In the genomic region with DNA sequence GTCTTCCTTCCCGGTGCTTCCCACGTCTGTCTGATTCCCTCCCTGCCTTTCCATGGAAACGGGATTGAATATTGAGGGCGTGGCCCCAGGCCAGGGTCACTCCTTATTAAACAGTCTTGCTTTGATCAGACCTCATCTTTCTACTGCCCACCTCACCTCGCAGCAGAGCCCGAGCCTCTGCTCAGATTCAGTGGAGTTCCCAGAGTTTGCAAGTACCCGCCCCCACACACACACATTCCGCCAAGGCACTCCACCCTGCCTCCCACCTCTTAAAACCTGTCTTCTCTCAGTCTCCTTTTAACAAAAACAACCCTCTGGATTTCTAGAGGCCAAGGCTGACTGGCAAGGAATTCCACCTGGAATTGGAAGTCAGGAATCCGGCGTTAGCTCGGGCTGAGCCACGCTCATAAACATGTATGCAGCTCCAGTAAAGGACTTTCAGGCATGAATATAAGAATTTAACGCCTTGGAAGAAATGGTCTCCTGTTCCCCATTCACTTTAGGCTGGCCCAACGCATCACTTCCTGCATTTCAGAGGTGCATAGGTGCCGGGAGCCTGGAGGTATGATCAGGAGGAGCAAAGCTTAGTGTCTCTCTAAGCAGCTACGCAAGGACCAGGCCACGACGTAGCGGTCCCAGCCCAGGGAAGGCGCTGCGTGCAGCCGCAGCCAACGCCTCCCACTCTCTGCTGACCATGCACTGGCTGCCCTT, we compare ENCODE assay signal across 8 mouse cellular contexts. TPM values are rescaled to one million over a fixed set of nuclear protein-coding genes. Genes with fewer than 3 reads are reported as not detected.
DNase-seq lines count a peak whose midpoint lies in the region; ATAC-seq and TF ChIP-seq lines count a peak whose summit lies in the region.

No protein-coding gene starts in this region.

- no peak for TF ChIP-seq CTCF in gastrocnemius, adult 2 months (IDR thresholded peaks at IDR 0.05)

- H3K36me3 ChIP-seq in forebrain, embryonic 13.5 days (ENCODE audit: poor library complexity, severe bottlenecking) = no peaks in the 10 kb centered on the region
- no peaks in the 10 kb centered on the region for H3K36me3 ChIP-seq in limb, embryonic 10.5 days

- H3K27me3 ChIP-seq in forebrain, embryonic 13.5 days = peaks cover 67% of the 10 kb centered on the region
- peaks cover 93% of the 10 kb centered on the region for H3K27me3 ChIP-seq in limb, embryonic 10.5 days (ENCODE audit: low read depth, poor library complexity, severe bottlenecking)

- peak overlapping the region; percentile 51 for H3K9ac ChIP-seq in forebrain, embryonic 13.5 days

- WGBS in forebrain, embryonic 13.5 days = 6% methylated on average over 23 of the region's 23 CpGs
- 3% methylated on average over 23 of the region's 23 CpGs for WGBS in limb, embryonic 10.5 days

- no peak for DNase-seq in gastrocnemius, adult 2 months
- no peak for DNase-seq in gastrocnemius, postnatal 10 days
- DNase-seq in ES-CJ7 (ENCODE audit: low read depth, low spot score) = peak; percentile 52
- peak; percentile 61 for DNase-seq in limb, embryonic 10.5 days (ENCODE audit: low spot score)
- DNase-seq in right cerebral cortex, postnatal 14 days = peak; percentile 18
- DNase-seq in cerebellum, adult 11-12 months = no peak
- DNase-seq in cerebellum, postnatal 4 days (ENCODE audit: low spot score in 2 of 2) = no peak

- intact Hi-C loops in gastrocnemius, adult 2 months (cut with DNase I) = no loop called here

- peaks cover 71% of the 10 kb centered on the region for H3K4me1 ChIP-seq in forebrain, embryonic 13.5 days
- peaks cover 38% of the 10 kb centered on the region for H3K4me1 ChIP-seq in limb, embryonic 10.5 days

- H3K4me3 ChIP-seq in gastrocnemius, adult 2 months = peak overlapping the region; percentile 72
- peak overlapping the region; percentile 45 for H3K4me3 ChIP-seq in forebrain, embryonic 13.5 days
- peak overlapping the region; percentile 57 for H3K4me3 ChIP-seq in limb, embryonic 10.5 days

- H3K4me2 ChIP-seq in forebrain, embryonic 13.5 days = peak overlapping the region; percentile 88

- no peak for ATAC-seq in forebrain, embryonic 13.5 days

- no peak overlapping the region for H3K27ac ChIP-seq in gastrocnemius, adult 2 months
- H3K27ac ChIP-seq in forebrain, embryonic 13.5 days = peak overlapping the region; percentile 97
- no peak overlapping the region for H3K27ac ChIP-seq in limb, embryonic 10.5 days

- no peaks in the 10 kb centered on the region for H3K9me3 ChIP-seq in forebrain, embryonic 13.5 days (replicated peaks)
- H3K9me3 ChIP-seq in limb, embryonic 10.5 days (replicated peaks) = no peaks in the 10 kb centered on the region

RNA-seq across cellular contexts. Expression of a gene that starts 0.8 kb away (rescaled TPM):
- not detected for total RNA-seq in gastrocnemius, adult 2 months (2021)
- not detected for total RNA-seq in gastrocnemius, postnatal 10 days (2021)
- 11.0 and 12.8 TPM in 2 replicates for polyA plus RNA-seq in forebrain, embryonic 13.5 days (2015; fragmentation: Nextera tagmentation; extraction: Ambion mirVana)
- polyA plus RNA-seq in limb, embryonic 10.5 days (2016; fragmentation: Nextera tagmentation; extraction: Ambion mirVana) = 0.55 and 1.2 TPM in 2 replicates

RNA-seq across cellular contexts. Expression of a gene that starts 18.0 kb away (rescaled TPM):
- total RNA-seq in gastrocnemius, adult 2 months (2021) = 1,000 to 10,000 TPM; 1,176 to 1,655 TPM
- total RNA-seq in gastrocnemius, postnatal 10 days (2021) = 1,000 to 10,000 TPM in 1 of 2 experiments, 100 to 1,000 TPM in 1; 862 to 1,077 TPM
- polyA plus RNA-seq in forebrain, embryonic 13.5 days (2015; fragmentation: Nextera tagmentation; extraction: Ambion mirVana) = 775 and 903 TPM in 2 replicates
- polyA plus RNA-seq in limb, embryonic 10.5 days (2016; fragmentation: Nextera tagmentation; extraction: Ambion mirVana) = 635 and 703 TPM in 2 replicates

RNA-seq across cellular contexts. Expression of a gene that starts 34.3 kb away (rescaled TPM):
- 1 to 10 TPM; 5.9 TPM for total RNA-seq in gastrocnemius, adult 2 months (2021)
- total RNA-seq in gastrocnemius, postnatal 10 days (2021) = 1 to 10 TPM; 9.1 to 9.2 TPM
- 20.1 and 23.3 TPM in 2 replicates for polyA plus RNA-seq in forebrain, embryonic 13.5 days (2015; fragmentation: Nextera tagmentation; extraction: Ambion mirVana)
- polyA plus RNA-seq in limb, embryonic 10.5 days (2016; fragmentation: Nextera tagmentation; extraction: Ambion mirVana) = 17.7 and 18.3 TPM in 2 replicates

RNA-seq across cellular contexts. Expression of a gene that starts 35.2 kb away (rescaled TPM):
- total RNA-seq in gastrocnemius, adult 2 months (2021) = under 1 TPM; 0.82 to 0.95 TPM
- 1 to 10 TPM; 6.8 to 8.3 TPM for total RNA-seq in gastrocnemius, postnatal 10 days (2021)
- polyA plus RNA-seq in forebrain, embryonic 13.5 days (2015; fragmentation: Nextera tagmentation; extraction: Ambion mirVana) = 52.2 and 62.1 TPM in 2 replicates
- 4.3 and 4.5 TPM in 2 replicates for polyA plus RNA-seq in limb, embryonic 10.5 days (2016; fragmentation: Nextera tagmentation; extraction: Ambion mirVana)

RNA-seq across cellular contexts. Expression of a gene that starts 49.5 kb away (rescaled TPM):
- 10 to 100 TPM; 67.6 to 97.7 TPM for total RNA-seq in gastrocnemius, adult 2 months (2021)
- 10 to 100 TPM; 87.2 to 96.9 TPM for total RNA-seq in gastrocnemius, postnatal 10 days (2021)
- polyA plus RNA-seq in forebrain, embryonic 13.5 days (2015; fragmentation: Nextera tagmentation; extraction: Ambion mirVana) = 63.2 and 70.0 TPM in 2 replicates
- polyA plus RNA-seq in limb, embryonic 10.5 days (2016; fragmentation: Nextera tagmentation; extraction: Ambion mirVana) = 60.0 and 61.3 TPM in 2 replicates

Comparison
In these comparisons a context has a peak if more than half of its experiments do, and no peak if none do; other contexts are left out.
1. DNase-seq: peak in ES-CJ7 (single experiment), limb, embryonic 10.5 days (single experiment) and right cerebral cortex, postnatal 14 days (single experiment); none in gastrocnemius, adult 2 months (single experiment), gastrocnemius, postnatal 10 days (single experiment), cerebellum, adult 11-12 months (single experiment) and cerebellum, postnatal 4 days (0 of 2).
2. Peak in every context shown above with its lines, with median percentiles within 50 percentile points of each other: H3K4me3 ChIP-seq.